Mouse (Mus musculus): ENCODE data around the gene St3gal5.

Gene St3gal5

DNA sequence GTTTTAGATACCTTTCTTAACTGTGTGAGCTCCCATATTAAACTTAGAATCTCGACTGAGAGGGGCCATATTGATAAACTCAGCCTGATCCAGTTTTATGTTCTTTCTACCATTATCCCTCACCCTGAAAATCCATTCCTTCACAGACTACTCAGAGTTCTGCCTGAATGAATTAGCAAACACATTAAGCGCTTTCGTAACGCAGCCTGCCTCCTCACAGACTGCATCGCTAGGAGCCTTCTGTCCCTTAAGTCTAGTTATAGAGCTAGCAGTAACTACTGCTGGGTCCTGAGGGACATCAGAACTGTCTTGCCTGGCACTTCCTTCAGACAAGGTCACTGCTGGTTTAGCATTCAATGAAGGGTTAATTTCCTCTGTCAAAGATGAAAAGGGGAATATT lies 78.6 kb downstream of the St3gal5 start:
- CTCF ChIA-PET, result interaction anchor here in 2 of 4 experiments (1.0 to 1.4 kb wide), 2 partner anchors 11 to 85 kb away, joined by 3 read pairs; no protein-coding TSS in a partner anchor
- POLR2A ChIA-PET, result interaction anchor here in 1 of 4 experiments (0.7 kb wide), 1 partner anchor 13 kb away, joined by 3 read pairs; no protein-coding TSS in a partner anchor

DNA sequence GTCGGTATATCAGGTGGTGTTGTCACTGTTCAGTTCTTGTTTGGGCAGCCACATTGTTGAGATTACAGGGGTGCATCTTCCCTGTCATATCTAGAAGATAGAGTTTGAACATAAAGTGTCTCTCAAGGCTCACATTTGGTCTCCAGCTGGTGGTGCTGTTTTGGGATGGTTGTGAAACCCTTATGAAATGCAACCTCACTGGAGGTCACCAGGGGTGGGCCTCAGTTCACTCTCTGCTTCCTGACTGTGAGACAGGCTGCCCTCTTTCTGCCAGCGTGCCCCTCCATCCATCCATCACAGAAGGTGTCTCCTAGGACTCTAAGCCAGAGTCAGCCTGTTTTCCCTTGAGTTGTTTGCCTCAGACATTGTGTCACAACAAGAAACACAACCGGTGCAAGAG lies 80.0 kb downstream of the St3gal5 start:
- CTCF ChIA-PET, result interaction anchor here (0.5 to 1.6 kb wide), 5 partner anchors 12 to 1197 kb away, joined by 3 to 4 read pairs (median 3); no protein-coding TSS in a partner anchor
- POLR2A ChIA-PET, result no interaction called here

DNA sequence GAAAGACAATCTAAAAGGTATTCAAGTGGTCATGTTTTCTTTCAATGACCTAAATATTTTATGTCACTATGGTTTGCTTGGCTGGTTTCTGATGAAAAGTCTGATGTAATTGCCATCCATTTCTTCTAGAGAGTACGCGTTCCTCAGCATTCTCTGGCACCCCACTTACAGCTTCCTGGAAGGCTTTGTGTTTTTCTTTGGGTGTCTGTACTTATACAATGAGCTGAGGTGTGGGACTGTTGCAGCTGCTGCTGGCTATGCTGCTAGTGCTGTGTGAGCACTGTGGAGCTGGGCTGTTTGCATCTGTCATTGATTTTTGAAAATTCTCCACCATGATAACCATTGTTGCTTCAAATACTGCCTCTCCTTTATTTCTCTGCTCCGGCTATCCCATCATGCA lies 81.6 kb downstream of the St3gal5 start:
- ChIA-PET POLR2A (interaction anchor here in 1 of 4 experiments (0.7 kb wide), 1 partner anchor 76 kb away, joined by 9 read pairs; no protein-coding TSS in a partner anchor), CTCF (interaction anchor here in 3 of 4 experiments (0.5 to 0.8 kb wide), 3 partner anchors 58 to 356 kb away, joined by 3 to 4 read pairs (median 3); no protein-coding TSS in a partner anchor)

DNA sequence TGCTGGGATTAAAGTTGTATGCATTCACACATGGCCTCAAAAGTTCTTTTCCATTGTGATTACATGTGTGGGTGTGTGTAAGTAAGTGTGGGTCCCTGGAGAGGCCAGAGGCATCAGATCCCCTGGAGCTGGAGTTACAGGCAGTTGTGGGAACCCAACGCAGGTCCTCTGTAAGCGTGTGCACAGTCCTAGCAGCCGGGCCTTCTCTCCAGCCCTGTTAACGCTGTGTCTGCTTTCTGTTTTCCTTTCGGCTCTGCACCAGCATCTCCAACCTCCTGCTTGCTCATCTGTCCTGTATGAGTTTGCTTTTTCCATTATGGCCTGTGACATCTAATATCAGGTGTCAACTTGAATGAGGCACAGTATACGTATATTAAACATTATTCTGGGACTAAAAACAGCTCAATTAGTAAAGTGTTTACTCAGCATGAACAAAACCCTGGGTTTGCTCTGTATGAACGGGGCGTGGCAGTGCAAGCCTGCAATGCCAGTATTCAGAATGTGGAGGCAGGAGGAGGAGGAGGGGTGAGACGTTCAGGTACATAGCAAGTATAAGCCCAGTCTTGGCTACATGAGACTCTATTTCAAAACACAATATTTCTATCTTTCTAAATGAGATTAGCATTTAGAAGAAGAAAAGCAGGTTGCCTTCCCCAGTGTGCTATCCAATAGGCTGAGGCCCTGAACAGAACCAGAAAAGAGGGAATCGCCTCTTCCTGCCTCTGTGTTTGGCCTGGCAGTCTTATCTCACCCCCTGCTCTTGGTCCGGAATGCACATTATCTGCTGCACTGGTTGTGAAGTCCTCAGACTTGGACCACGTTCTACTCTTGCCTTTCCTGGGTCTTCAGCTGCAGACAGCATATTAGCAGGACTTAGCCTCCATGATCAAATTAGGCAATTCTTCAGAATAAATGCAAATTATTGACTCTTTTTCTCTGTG lies 82.4 kb downstream of the St3gal5 start:
- POLR2A ChIA-PET, result no interaction called here
- CTCF ChIA-PET, result interaction anchor here in 3 of 4 experiments (0.5 to 0.8 kb wide), 3 partner anchors 57 to 356 kb away, joined by 3 to 4 read pairs (median 3); no protein-coding TSS in a partner anchor

DNA sequence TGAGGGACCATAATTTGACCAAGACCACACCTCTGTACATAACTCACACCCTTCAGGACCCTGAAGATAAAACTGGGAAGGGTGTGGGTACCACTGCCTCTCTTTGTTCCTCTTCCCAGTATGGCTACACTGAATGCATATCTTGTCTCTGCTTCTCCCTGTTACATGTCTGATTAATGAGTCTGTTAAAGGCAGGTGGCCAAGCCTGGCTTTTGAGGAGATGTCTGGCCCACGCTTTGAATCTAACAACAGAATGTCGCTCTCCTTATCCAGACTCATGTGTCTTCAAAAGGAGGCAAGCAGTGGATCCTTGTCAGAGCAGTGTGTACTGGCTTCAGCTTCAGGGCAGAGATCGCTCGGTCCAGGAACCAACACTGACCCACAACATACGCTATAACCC lies 87.2 kb downstream of the St3gal5 start:
- POLR2A ChIA-PET, result interaction anchor here in 1 of 4 experiments (0.8 kb wide), 1 partner anchor 50 kb away, joined by 3 read pairs; no protein-coding TSS in a partner anchor

DNA sequence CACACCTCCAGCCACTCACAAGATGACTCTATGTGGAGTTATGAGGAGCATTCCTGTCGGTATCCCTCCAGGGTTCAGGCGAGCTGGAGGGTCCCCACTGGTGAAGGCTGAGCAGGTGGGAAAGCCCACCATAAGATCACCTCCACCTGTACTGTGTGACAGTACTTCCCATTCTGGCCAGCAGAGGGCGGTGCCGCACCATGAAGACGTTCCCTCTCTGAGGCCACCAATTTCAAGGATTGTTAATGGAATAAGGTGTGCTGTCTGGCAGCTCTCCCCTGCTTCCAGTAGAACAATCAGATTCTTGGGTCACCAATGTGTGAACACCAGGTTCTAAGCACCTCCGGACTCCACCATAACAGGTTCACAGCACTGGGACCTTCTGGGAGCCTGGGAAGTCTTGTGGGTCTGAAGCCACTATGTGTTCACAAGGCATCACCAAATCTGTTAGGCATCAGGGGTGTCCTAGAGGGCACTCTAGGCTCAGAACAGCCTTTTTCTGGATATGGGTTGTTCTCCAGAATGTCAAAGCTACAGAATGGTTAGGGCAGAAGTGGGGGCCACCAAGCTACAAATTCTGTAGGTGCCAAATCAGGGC lies 88.6 kb downstream of the St3gal5 start:
- ChIA-PET CTCF (interaction anchor here (0.5 to 8.2 kb wide), 15 partner anchors 21 to 722 kb away, joined by 3 to 69 read pairs (median 4); partner anchors contain the start of gene Atoh8 (in 2 of the 4)), POLR2A (interaction anchor here in 2 of 4 experiments (0.7 to 1.0 kb wide), 2 partner anchors 31 to 170 kb away, joined by 3 to 4 read pairs; partner anchors contain the start of gene Tmem150a (in 1 of the 2))

More for the DNA sequence above, 87.2 kb downstream of the St3gal5 start:
- CTCF ChIA-PET, result interaction anchor here in 3 of 4 experiments (2.1 to 8.2 kb wide), 5 partner anchors 52 to 77 kb away, joined by 6 to 69 read pairs (median 21); no protein-coding TSS in a partner anchor

DNA sequence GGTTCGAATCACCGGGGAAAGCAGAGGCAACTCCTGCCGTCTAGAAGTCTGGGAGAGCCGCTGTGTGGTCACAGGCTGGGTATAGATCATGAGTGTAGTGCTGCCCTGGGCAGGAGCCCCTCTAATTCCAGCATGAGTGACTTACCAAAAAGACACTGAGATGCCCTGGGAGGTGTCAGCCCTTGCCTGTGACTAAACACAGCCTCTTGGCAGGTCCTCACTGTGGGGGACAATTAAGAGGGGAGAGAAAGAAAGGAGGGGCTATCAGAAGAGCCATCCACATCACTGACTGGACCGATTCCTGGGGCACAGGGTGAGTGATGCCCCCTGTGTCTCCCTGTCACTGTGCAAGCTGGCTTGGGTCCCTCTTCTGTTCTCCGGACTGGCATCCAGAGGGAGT lies 89.4 kb downstream of the St3gal5 start:
- POLR2A ChIA-PET, result interaction anchor here in 3 of 4 experiments (0.5 to 1.2 kb wide), 7 partner anchors 30 to 181 kb away, joined by 3 to 4 read pairs (median 3); partner anchors contain the start of genes Atoh8 (in 1 of the 3) and Tmem150a (in 1 of the 3)
- CTCF ChIA-PET, result interaction anchor here (1.0 to 8.2 kb wide), 10 partner anchors 48 to 75 kb away, joined by 3 to 69 read pairs (median 11); partner anchors contain the start of gene Atoh8 (in 1 of the 4)

DNA sequence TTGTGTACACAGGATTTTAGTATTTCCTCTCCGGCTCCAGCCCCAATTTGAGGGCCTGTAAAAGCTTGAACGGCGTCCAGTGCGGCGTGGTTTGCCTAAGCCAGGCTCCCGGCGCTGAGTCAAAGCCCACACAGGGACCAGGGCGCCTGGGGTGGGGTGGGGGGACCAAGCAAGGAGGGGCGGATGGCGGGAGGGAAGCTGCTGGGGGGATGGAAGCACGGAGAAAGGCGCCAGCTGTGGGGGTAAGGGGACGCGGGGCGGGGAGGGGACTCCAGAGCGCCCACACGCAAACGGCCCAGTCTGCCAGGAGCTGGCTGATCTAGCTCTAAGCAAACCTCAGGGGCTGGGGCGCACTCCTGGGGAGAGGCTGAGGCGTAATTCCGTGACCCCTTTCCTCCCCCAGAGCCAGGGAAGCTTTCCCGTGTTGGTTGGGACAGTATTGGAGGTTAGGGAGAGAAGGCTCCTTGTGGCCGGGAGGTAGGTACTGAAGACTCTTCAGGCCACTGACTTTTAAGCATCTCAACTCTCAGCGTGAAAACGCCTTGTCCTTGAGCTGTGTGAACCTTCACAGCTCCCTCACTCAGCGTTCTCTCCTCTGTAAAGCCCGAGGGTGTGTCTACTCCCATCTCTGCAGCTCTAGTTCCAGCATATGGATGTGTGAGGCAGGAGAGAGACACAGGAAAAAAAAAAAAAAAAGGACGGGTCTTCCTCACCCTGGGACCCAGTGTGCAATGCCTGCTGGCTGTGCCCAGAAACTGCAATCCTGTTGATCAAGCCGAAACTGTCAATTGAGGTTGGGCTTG lies 91.9 kb downstream of the St3gal5 start:
- ChIA-PET POLR2A (interaction anchor here (0.6 to 2.2 kb wide), 15 partner anchors 9 to 242 kb away, joined by 3 to 11 read pairs (median 3); partner anchors contain the start of gene Vamp8 (in 1 of the 4)), CTCF (interaction anchor here (0.5 to 8.2 kb wide), 23 partner anchors 29 to 351 kb away, joined by 3 to 69 read pairs (median 4); partner anchors contain the start of gene Atoh8 (in 3 of the 4))

DNA sequence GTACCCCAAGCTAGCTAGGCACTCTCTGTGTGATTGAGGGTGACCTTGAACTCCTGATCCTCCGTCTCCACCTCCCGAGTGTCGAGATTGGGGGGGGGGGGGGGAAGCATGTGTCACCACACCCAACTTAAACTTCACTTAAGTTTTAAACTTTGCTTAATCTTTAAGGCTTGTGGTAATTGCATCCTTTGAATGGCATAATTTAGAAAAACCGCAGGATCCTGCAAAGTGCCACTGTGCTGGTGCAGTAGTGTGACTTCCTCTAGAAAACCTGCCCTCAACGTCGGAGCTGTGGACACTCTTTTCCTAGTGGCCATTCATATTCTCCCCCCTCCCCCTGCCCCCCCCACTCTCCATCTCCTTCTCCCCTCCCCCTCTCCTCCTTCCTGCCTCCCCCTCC lies 92.7 kb downstream of the St3gal5 start:
- ChIA-PET CTCF (interaction anchor here (0.6 to 8.2 kb wide), 10 partner anchors 45 to 224 kb away, joined by 3 to 69 read pairs (median 10); partner anchors contain the start of genes Atoh8 (in 3 of the 4) and Ggcx (in 1 of the 4)), POLR2A (interaction anchor here in 1 of 4 experiments (0.5 to 1.3 kb wide), 2 partner anchors 42 to 70 kb away, joined by 3 to 5 read pairs; no protein-coding TSS in a partner anchor)

DNA sequence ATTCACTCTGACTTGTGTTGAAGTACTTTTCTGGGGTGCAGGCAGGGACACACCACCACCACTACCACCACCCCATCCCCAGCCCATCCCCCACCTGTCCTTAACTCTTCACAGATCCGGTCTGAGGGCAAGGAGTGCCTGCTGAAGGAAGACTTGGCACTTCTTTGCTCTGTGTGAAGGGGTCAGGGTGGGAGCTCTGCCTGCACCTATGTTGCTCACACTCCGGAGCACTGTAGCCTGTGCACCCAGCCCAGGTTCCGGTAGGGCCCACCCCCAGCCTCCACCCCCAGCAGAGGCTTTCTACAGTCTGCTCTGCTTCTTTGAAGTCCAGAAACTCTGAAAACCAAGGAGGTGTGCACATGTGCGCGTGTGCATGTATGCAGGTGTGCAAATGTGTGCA lies 93.2 kb downstream of the St3gal5 start:
- ChIA-PET CTCF (interaction anchor here in 3 of 4 experiments (0.8 to 4.2 kb wide), 6 partner anchors 44 to 224 kb away, joined by 3 to 26 read pairs (median 10); partner anchors contain the start of genes Atoh8 (in 3 of the 3) and Ggcx (in 1 of the 3)), POLR2A (interaction anchor here in 1 of 4 experiments (0.5 to 1.3 kb wide), 2 partner anchors 41 to 70 kb away, joined by 3 to 5 read pairs; no protein-coding TSS in a partner anchor)

DNA sequence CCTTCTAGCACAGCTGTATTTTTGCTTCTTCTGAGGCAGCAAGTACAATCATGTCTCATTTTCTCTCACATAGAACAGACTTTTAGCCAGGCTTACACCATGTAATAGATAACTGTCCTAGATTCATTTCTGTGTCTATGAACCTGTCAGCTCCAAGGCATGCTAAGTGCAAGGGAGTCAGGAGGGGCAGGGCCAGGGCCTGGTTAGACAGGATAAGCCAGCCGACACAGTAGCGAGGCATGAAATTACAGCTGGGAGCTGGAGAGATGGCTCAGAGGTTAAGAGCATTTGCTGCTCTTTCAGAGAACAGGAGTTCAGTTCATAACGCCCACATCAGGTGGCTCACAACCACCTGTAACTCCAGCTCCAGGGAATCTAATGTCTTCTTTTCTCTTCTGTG lies 99.3 kb downstream of the St3gal5 start:
- POLR2A ChIA-PET, result interaction anchor here in 1 of 4 experiments (0.7 kb wide), 1 partner anchor 107 kb away, joined by 3 read pairs; no protein-coding TSS in a partner anchor

DNA sequence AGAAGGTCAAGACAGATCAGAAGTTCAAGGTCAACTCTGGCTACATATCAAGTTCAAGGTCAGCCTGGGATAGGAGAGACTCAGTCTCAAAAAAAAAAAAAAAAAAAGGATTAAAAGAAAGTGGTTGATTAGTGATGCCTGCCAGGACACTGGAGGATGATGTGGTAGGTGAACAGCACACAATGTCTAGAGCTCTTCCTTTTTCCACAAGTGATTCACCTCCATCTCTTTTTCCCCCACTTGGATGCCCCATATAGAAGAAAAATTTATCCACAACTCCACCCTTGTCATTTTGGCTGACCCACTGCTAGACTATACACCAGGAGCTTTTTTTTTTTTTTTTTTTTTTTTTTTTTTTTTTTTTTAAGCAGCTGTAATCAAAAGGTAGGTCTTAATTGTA lies 100.1 kb downstream of the St3gal5 start:
- ChIA-PET CTCF (interaction anchor here in 2 of 4 experiments (0.6 to 0.7 kb wide), 2 partner anchors 20 to 55 kb away, joined by 4 to 12 read pairs; no protein-coding TSS in a partner anchor), POLR2A (interaction anchor here in 3 of 4 experiments (0.6 to 1.7 kb wide), 7 partner anchors 8 to 646 kb away, joined by 3 to 7 read pairs (median 3); no protein-coding TSS in a partner anchor)

More for the DNA sequence above, 99.3 kb downstream of the St3gal5 start:
- CTCF ChIA-PET, result interaction anchor here in 1 of 4 experiments (0.7 kb wide), 1 partner anchor 56 kb away, joined by 4 read pairs; no protein-coding TSS in a partner anchor

DNA sequence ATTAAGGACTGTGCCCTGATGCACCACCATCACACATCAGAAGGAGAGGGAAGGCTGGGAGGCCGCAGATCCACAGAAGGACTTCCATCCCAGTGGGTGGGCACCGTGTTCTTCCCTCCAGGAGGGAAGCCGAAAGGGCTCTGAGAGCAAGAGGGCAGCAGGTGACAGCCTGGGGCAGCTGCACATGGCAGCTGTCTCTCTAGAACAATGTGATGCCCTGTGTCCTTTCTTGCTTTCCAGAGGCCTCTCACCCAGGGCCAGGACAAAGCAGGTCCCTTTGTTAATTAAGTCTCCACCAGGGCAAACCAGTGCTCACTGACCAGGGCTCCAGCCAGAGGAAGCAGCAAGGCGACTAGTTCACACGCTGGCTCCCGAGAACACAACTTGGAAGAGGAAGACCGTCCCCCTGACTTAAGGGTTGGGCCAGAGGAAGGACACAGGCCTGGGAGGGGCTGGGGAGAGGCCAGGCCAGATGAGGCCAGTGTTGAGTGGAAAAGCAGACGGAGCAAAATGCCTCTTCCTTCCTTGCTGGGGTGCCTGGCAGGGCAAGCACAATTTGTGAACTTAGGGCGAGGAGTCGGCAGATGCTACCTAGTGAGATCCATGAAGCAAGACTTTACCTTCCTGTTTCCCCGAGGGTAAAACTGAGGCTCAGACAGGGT lies 103.3 kb downstream of the St3gal5 start:
- CTCF ChIA-PET, result interaction anchor here in 1 of 4 experiments (1.0 kb wide), 1 partner anchor 37 kb away, joined by 3 read pairs; no protein-coding TSS in a partner anchor
- POLR2A ChIA-PET, result no interaction called here

DNA sequence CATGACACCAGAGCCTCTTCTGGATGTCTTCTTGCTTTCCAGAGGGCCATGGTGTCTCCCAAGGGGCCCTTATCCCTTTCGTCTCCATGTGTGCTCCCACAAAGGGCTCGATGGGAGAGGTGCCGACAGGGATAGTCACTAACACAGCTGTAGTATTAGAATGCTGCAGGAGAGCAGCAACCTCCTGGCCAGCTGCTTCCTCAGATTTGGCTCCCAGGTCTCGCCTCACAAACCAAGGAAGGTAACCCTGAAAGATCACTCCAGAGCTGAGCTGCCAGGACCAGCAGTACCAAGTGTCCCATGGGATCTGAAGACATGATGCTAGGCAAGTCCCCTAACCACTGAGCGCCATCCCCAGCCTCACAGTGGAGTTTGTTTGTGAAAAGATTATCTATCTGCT lies 105.3 kb downstream of the St3gal5 start:
- POLR2A ChIA-PET, result interaction anchor here in 1 of 4 experiments (0.6 to 1.5 kb wide), 2 partner anchors 20 to 1001 kb away, joined by 3 to 5 read pairs; no protein-coding TSS in a partner anchor
- CTCF ChIA-PET, result interaction anchor here in 1 of 4 experiments (0.6 kb wide), 1 partner anchor 1397 kb away, joined by 4 read pairs; no protein-coding TSS in a partner anchor

DNA sequence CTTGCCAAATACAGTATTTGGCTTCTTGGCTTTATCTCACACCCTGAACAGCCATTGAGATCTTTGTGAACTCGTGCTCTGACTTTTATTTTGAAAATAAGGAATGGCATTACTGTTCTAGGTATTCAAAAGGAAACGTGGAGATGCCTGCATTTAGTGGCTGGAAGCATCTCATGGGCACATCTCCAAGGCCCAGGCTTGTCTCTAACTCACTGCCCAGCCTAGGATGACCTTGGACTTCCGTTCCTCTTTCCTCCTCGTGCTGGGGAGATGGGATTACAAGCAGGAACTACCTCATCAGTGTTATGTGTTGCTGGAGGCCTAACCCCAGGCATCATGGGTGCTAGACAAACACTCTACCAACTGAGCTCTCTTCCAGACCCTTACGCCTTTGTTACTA lies 105.9 kb downstream of the St3gal5 start:
- ChIA-PET CTCF (interaction anchor here in 2 of 4 experiments (0.6 to 0.7 kb wide), 2 partner anchors 22 to 100 kb away, joined by 3 to 4 read pairs; no protein-coding TSS in a partner anchor), POLR2A (interaction anchor here in 3 of 4 experiments (0.6 to 1.5 kb wide), 4 partner anchors 9 to 58 kb away, joined by 3 to 11 read pairs (median 4); no protein-coding TSS in a partner anchor)

All from embryonic stem cell, embryonic (primary cell).